Mouse (Mus musculus): ENCODE data around the gene Ehbp1. TPM values are rescaled to one million over a fixed set of nuclear protein-coding genes. Genes with fewer than 3 reads are reported as not detected.

Gene Ehbp1
- polyA plus RNA-seq, 1 experiment from 2014 or later, result 9.8 TPM

GRCm38 (mm10) chr11:22190576-22190975, 151.5 kb downstream of the Ehbp1 start:
- Histone ChIP-seq H3K9me3 (ENCODE audit: control insufficient read depth, low read length) (no peaks in the 10 kb centered on the region), H3K4me1 (ENCODE audit: control insufficient read depth, insufficient read depth, low read length) (no peaks in the 10 kb centered on the region), H3K9ac (ENCODE audit: low read depth, low read length) (no peak overlapping the region), H3K4me2 (replicated peaks; ENCODE audit: low read depth, low read length) (no peak overlapping the region), H3K27me3 (ENCODE audit: control insufficient read depth, insufficient read depth, low read length) (no peaks in the 10 kb centered on the region), H3K27ac (ENCODE audit: low read depth, low read length) (no peak overlapping the region), H3K4me3 (ENCODE audit: low read length) (no peak overlapping the region), H3K36me3 (ENCODE audit: control insufficient read depth, insufficient read depth, low read length) (no peaks in the 10 kb centered on the region)
- no peak for ATAC-seq (ENCODE audit: low FRiP score, low TSS enrichment)
- 81% methylated on average over 3 of the region's 3 CpGs for WGBS

GRCm38 (mm10) chr11:22189970-22190369, 152.1 kb downstream of the Ehbp1 start:
- H3K4me1 ChIP-seq (ENCODE audit: control insufficient read depth, insufficient read depth, low read length), result no peaks in the 10 kb centered on the region
- ATAC-seq (ENCODE audit: low FRiP score, low TSS enrichment), result no peak
- H3K27ac ChIP-seq (ENCODE audit: low read depth, low read length), result no peak overlapping the region
- H3K9me3 ChIP-seq (ENCODE audit: control insufficient read depth, low read length), result no peaks in the 10 kb centered on the region
- H3K4me3 ChIP-seq (ENCODE audit: low read length), result no peak overlapping the region
- H3K27me3 ChIP-seq (ENCODE audit: control insufficient read depth, insufficient read depth, low read length), result no peaks in the 10 kb centered on the region
- H3K4me2 ChIP-seq (replicated peaks; ENCODE audit: low read depth, low read length), result no peak overlapping the region
- H3K9ac ChIP-seq (ENCODE audit: low read depth, low read length), result no peak overlapping the region
- WGBS, result 90% methylated on average over 3 of the region's 3 CpGs
- no peaks in the 10 kb centered on the region for H3K36me3 ChIP-seq (ENCODE audit: control insufficient read depth, insufficient read depth, low read length)

GRCm38 (mm10) chr11:22181530-22182501, 160.3 kb downstream of the Ehbp1 start:
- H3K9me3 ChIP-seq (ENCODE audit: control insufficient read depth, low read length), result no peaks in the 10 kb centered on the region
- H3K27ac ChIP-seq (ENCODE audit: low read depth, low read length), result no peak overlapping the region
- no peak overlapping the region for H3K4me2 ChIP-seq (replicated peaks; ENCODE audit: low read depth, low read length)
- H3K4me1 ChIP-seq (ENCODE audit: control insufficient read depth, insufficient read depth, low read length), result no peaks in the 10 kb centered on the region
- 88% methylated on average over 8 of the region's 8 CpGs for WGBS
- no peak overlapping the region for H3K9ac ChIP-seq (ENCODE audit: low read depth, low read length)
- H3K36me3 ChIP-seq (ENCODE audit: control insufficient read depth, insufficient read depth, low read length), result no peaks in the 10 kb centered on the region
- H3K27me3 ChIP-seq (ENCODE audit: control insufficient read depth, insufficient read depth, low read length), result no peaks in the 10 kb centered on the region
- ATAC-seq (ENCODE audit: low FRiP score, low TSS enrichment), result no peak
- H3K4me3 ChIP-seq (ENCODE audit: low read length), result no peak overlapping the region

- Histone ChIP-seq H3K27ac (ENCODE audit: low read depth, low read length) (no peak overlapping the region), H3K27me3 (ENCODE audit: control insufficient read depth, insufficient read depth, low read length) (no peaks in the 10 kb centered on the region), H3K9me3 (ENCODE audit: control insufficient read depth, low read length) (no peaks in the 10 kb centered on the region), H3K4me1 (ENCODE audit: control insufficient read depth, insufficient read depth, low read length) (no peaks in the 10 kb centered on the region), H3K4me3 (ENCODE audit: low read length) (no peak overlapping the region), H3K9ac (ENCODE audit: low read depth, low read length) (no peak overlapping the region), H3K36me3 (ENCODE audit: control insufficient read depth, insufficient read depth, low read length) (no peaks in the 10 kb centered on the region), H3K4me2 (replicated peaks; ENCODE audit: low read depth, low read length) (no peak overlapping the region)
- ATAC-seq (ENCODE audit: low FRiP score, low TSS enrichment), result no peak
Observed at GRCm38 (mm10) chr11:22180146-22180545, 161.9 kb downstream of the Ehbp1 start.

- H3K4me3 ChIP-seq (ENCODE audit: low read length), result no peak overlapping the region
- no peaks in the 10 kb centered on the region for H3K36me3 ChIP-seq (ENCODE audit: control insufficient read depth, insufficient read depth, low read length)
- H3K4me2 ChIP-seq (replicated peaks; ENCODE audit: low read depth, low read length), result no peak overlapping the region
- 73% methylated on average over 1 of the region's 1 CpGs for whole genome bisulfite sequencing
- no peak for ATAC-seq (ENCODE audit: low FRiP score, low TSS enrichment)
- H3K9me3 ChIP-seq (ENCODE audit: control insufficient read depth, low read length), result no peaks in the 10 kb centered on the region
- H3K27ac ChIP-seq (ENCODE audit: low read depth, low read length), result no peak overlapping the region
- no peaks in the 10 kb centered on the region for H3K4me1 ChIP-seq (ENCODE audit: control insufficient read depth, insufficient read depth, low read length)
- no peak overlapping the region for H3K9ac ChIP-seq (ENCODE audit: low read depth, low read length)
- H3K27me3 ChIP-seq (ENCODE audit: control insufficient read depth, insufficient read depth, low read length), result no peaks in the 10 kb centered on the region
Observed at GRCm38 (mm10) chr11:22178569-22178968, 163.5 kb downstream of the Ehbp1 start.

GRCm38 (mm10) chr11:22174311-22174710, 167.8 kb downstream of the Ehbp1 start:
- no peaks in the 10 kb centered on the region for H3K9me3 ChIP-seq (ENCODE audit: control insufficient read depth, low read length)
- 91% methylated on average over 3 of the region's 3 CpGs for WGBS
- no peak overlapping the region for H3K27ac ChIP-seq (ENCODE audit: low read depth, low read length)
- no peak overlapping the region for H3K4me2 ChIP-seq (replicated peaks; ENCODE audit: low read depth, low read length)
- no peaks in the 10 kb centered on the region for H3K4me1 ChIP-seq (ENCODE audit: control insufficient read depth, insufficient read depth, low read length)
- H3K27me3 ChIP-seq (ENCODE audit: control insufficient read depth, insufficient read depth, low read length), result no peaks in the 10 kb centered on the region
- no peak overlapping the region for H3K9ac ChIP-seq (ENCODE audit: low read depth, low read length)
- no peak for ATAC-seq (ENCODE audit: low FRiP score, low TSS enrichment)
- no peaks in the 10 kb centered on the region for H3K36me3 ChIP-seq (ENCODE audit: control insufficient read depth, insufficient read depth, low read length)
- no peak overlapping the region for H3K4me3 ChIP-seq (ENCODE audit: low read length)

GRCm38 (mm10) chr11:22170962-22171638, 171.0 kb downstream of the Ehbp1 start:
- Histone ChIP-seq H3K4me3 (ENCODE audit: low read length) (no peak overlapping the region), H3K27ac (ENCODE audit: low read depth, low read length) (no peak overlapping the region), H3K27me3 (ENCODE audit: control insufficient read depth, insufficient read depth, low read length) (no peaks in the 10 kb centered on the region), H3K36me3 (ENCODE audit: control insufficient read depth, insufficient read depth, low read length) (no peaks in the 10 kb centered on the region), H3K9ac (ENCODE audit: low read depth, low read length) (no peak overlapping the region), H3K4me1 (ENCODE audit: control insufficient read depth, insufficient read depth, low read length) (no peaks in the 10 kb centered on the region), H3K9me3 (ENCODE audit: control insufficient read depth, low read length) (no peaks in the 10 kb centered on the region), H3K4me2 (replicated peaks; ENCODE audit: low read depth, low read length) (no peak overlapping the region)
- WGBS, result 90% methylated on average over 6 of the region's 6 CpGs
- ATAC-seq (ENCODE audit: low FRiP score, low TSS enrichment), result no peak

GRCm38 (mm10) chr11:22157882-22158281, 184.2 kb downstream of the Ehbp1 start:
- no peak overlapping the region for H3K4me2 ChIP-seq (replicated peaks; ENCODE audit: low read depth, low read length)
- no peaks in the 10 kb centered on the region for H3K4me1 ChIP-seq (ENCODE audit: control insufficient read depth, insufficient read depth, low read length)
- WGBS, result 94% methylated on average over 4 of the region's 4 CpGs
- H3K9me3 ChIP-seq (ENCODE audit: control insufficient read depth, low read length), result no peaks in the 10 kb centered on the region
- H3K36me3 ChIP-seq (ENCODE audit: control insufficient read depth, insufficient read depth, low read length), result no peaks in the 10 kb centered on the region
- no peak for ATAC-seq (ENCODE audit: low FRiP score, low TSS enrichment)
- no peaks in the 10 kb centered on the region for H3K27me3 ChIP-seq (ENCODE audit: control insufficient read depth, insufficient read depth, low read length)
- H3K9ac ChIP-seq (ENCODE audit: low read depth, low read length), result no peak overlapping the region
- H3K27ac ChIP-seq (ENCODE audit: low read depth, low read length), result no peak overlapping the region
- no peak overlapping the region for H3K4me3 ChIP-seq (ENCODE audit: low read length)

GRCm38 (mm10) chr11:22156182-22156581, 185.9 kb downstream of the Ehbp1 start:
- Histone ChIP-seq H3K4me3 (ENCODE audit: low read length) (no peak overlapping the region), H3K9me3 (ENCODE audit: control insufficient read depth, low read length) (no peaks in the 10 kb centered on the region), H3K4me1 (ENCODE audit: control insufficient read depth, insufficient read depth, low read length) (no peaks in the 10 kb centered on the region), H3K36me3 (ENCODE audit: control insufficient read depth, insufficient read depth, low read length) (no peaks in the 10 kb centered on the region), H3K27me3 (ENCODE audit: control insufficient read depth, insufficient read depth, low read length) (no peaks in the 10 kb centered on the region), H3K27ac (ENCODE audit: low read depth, low read length) (no peak overlapping the region), H3K4me2 (replicated peaks; ENCODE audit: low read depth, low read length) (no peak overlapping the region), H3K9ac (ENCODE audit: low read depth, low read length) (no peak overlapping the region)
- 93% methylated on average over 2 of the region's 2 CpGs for WGBS
- no peak for ATAC-seq (ENCODE audit: low FRiP score, low TSS enrichment)
